Mouse (Mus musculus) C2C12 (cell line): ENCODE results near the gene Agrn. TPM values are rescaled to one million over a fixed set of nuclear protein-coding genes. Genes with fewer than 3 reads are reported as not detected.
A peak's percentile ranks its signal among the peaks of the same experiment; 100 is the strongest.

Source experiments
- H3K27me3 ChIP-seq: one replicate; pipeline ENCODE4 v1.6.1; 2011; ENCODE audit not compliant: control insufficient read depth, insufficient read depth, insufficient read length
- H3K36me3 ChIP-seq: one replicate; pipeline ENCODE4 v1.6.1; 2011; ENCODE audit not compliant: control insufficient read depth, insufficient read depth
- H3K4me3 ChIP-seq: one replicate; pipeline ENCODE4 v1.5.1; 2011; ENCODE audit warnings: mild to moderate bottlenecking, control low read depth; ENCODE audit not compliant: poor library complexity, insufficient read depth, severe bottlenecking
- H3K79me2 ChIP-seq: one replicate; pipeline ENCODE4 v1.6.1; 2011; ENCODE audit not compliant: control insufficient read depth, insufficient read depth
- H3K79me3 ChIP-seq: one replicate; pipeline ENCODE4 v1.6.1; 2011; ENCODE audit warnings: low read depth, control low read depth
- H3ac ChIP-seq: one replicate; pipeline ENCODE3; 2011; ENCODE audit warnings: low read depth; ENCODE audit not compliant: control insufficient read depth, insufficient read length
- CEBPB ChIP-seq: IDR thresholded peaks from one replicate; pipeline ENCODE4 v1.6.1; 2011; ENCODE audit warnings: low read depth, mild to moderate bottlenecking, control low read depth, moderate library complexity
- CTCF ChIP-seq: IDR thresholded peaks from one replicate; pipeline ENCODE4 v1.5.1; 2011; ENCODE audit not compliant: control insufficient read depth, insufficient read depth, insufficient read length
- FOSL1 ChIP-seq: IDR thresholded peaks from one replicate; pipeline ENCODE4 v1.8.0; 2011; ENCODE audit warnings: mild to moderate bottlenecking, low read length; ENCODE audit not compliant: poor library complexity, insufficient read depth, severe bottlenecking
- MAX ChIP-seq: IDR thresholded peaks from one replicate; pipeline ENCODE4 v1.6.1; 2011; ENCODE audit warnings: mild to moderate bottlenecking, control low read depth
- MYOD1 ChIP-seq: IDR thresholded peaks from one replicate; pipeline ENCODE4 v1.6.1; 2011; ENCODE audit warnings: low read depth; ENCODE audit not compliant: control insufficient read depth, insufficient read length
- MYOG ChIP-seq: IDR thresholded peaks from one replicate; pipeline ENCODE4 v1.6.1; 2011; ENCODE audit not compliant: control insufficient read depth, insufficient read length; ENCODE audit errors: extremely low read depth
- USF1 ChIP-seq: IDR thresholded peaks from one replicate; pipeline ENCODE4 v1.6.1; 2011; ENCODE audit warnings: low read depth, mild to moderate bottlenecking, control low read depth, moderate library complexity
- polyA plus RNA-seq: library from polyadenylated mRNA; unstranded; fragments of >200 nt; fragmentation: generic; extraction: Trizol; gene quantifications from one replicate; pipeline ENCODE4 v1.2.1, GENCODE M21; 2012; ENCODE audit warnings: missing spikeins

Agrn gene
- polyA plus RNA-seq, 1 experiment = 16.7 TPM

DNA sequence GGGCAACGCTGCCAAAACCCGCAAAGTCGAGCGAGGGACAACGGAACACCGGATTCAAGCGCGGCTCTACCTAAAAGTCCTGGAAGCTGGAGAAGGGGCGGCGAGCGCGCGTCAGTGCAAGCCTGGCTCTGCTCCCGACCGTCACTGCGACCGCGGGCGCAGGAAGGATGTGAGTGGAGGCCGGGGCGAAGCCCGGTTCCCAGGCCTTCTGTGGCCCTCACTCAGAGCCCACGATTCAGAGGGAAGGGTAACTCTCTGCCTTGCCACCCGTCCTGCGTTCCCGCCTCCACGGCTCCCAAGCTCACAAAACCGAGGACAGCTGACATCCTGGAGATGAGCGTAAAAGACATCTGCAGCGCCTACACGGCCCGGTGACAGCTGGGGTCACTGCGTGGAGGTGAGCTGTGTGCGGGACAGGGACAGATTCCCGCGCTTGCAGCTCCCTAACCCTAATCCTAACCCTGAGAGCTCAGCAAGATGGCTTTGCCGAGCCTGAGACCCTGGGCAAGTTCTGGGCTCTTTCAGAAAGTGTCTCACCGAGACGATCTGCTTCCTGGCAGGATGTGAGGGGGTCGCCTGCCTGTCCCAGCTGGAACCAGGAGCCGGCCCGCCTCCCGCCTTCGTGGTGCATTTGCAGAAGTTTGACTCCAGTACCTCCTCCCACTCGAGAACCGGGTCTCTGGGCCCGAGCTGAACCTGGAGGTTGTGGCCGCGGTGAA is 6.3 kb upstream of the Agrn start:
- peak overlapping the region; percentile 11 for H3K4me3 ChIP-seq
- peaks cover 7% of the 10 kb centered on the region for H3K27me3 ChIP-seq
- TF ChIP-seq MAX (no peak), FOSL1 (no peak), CEBPB (no peak), MYOD1 (no peak), MYOG (no peak), USF1 (no peak), CTCF (no peak)

DNA sequence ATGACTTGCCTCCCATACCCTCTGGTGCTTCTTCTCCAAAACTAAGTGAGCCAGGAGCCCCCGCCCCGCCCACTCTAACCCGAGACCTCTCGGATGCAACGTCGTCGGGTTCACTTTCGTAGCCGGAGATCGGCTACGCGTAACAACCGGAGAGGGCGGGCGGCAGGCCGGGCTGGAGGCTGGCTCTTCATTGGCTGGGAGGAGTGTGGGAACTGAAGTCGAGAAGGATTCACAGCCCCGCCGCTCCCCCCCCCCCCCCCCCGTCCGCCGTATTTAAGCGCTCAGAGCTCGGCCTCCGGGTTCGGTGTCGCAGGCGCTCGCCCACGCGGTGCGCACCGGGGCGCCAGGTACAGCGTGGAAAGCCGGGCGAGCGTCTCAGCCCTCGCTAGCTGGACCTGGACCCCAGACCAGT is 5.7 kb upstream of the Agrn start, which contains the start of gene AW011738:
Gene AW011738 (plus strand): TSS at position 304 of the 412 bp plus-strand sequence.
- Histone ChIP-seq H3K27me3 (peaks cover 7% of the 10 kb centered on the region), H3K79me2 (no peaks in the 10 kb centered on the region), H3K36me3 (no peaks in the 10 kb centered on the region), H3K79me3 (no peaks in the 10 kb centered on the region), H3K4me3 (peak within 1 kb of the TSS; percentile 11), H3ac (peak within 1 kb of the TSS; percentile 16)
- TF ChIP-seq FOSL1 (no peak), MAX (no peak), MYOG (no peak), USF1 (no peak), CTCF (no peak), MYOD1 (no peak), CEBPB (no peak)

More for the DNA sequence above, 6.3 kb upstream of the Agrn start:
- Histone ChIP-seq H3K36me3 (no peaks in the 10 kb centered on the region), H3K79me3 (no peaks in the 10 kb centered on the region), H3ac (peak overlapping the region; percentile 16), H3K79me2 (no peaks in the 10 kb centered on the region)

DNA sequence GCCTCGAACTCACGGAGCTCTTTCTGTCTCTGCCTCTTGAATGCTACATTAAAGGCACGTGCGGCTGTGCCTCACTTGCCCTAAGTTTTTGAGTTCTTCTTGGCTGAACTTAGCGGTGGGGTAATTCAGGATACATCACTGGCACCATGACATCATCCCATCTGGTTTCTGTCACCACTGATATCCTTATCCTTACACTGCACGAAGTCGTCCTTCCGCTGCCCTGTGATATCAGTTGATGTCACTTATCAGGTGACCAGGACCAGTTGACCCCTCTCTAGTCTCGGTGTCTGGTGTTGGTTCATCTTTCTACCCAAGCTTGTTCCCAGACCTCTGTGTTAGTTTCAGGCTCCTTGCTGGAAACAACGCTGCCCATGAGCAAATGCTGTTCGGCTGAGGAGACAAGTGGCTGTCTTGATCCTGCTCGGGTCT is 5.2 kb upstream of the Agrn start:
- Histone ChIP-seq H3K79me3 (no peaks in the 10 kb centered on the region), H3K27me3 (peaks cover 7% of the 10 kb centered on the region), H3K36me3 (no peaks in the 10 kb centered on the region), H3ac (no peak overlapping the region), H3K4me3 (no peak overlapping the region), H3K79me2 (no peaks in the 10 kb centered on the region)
- TF ChIP-seq CEBPB = no peak
- TF ChIP-seq MYOD1 = no peak
- no peak for TF ChIP-seq MYOG
- TF ChIP-seq USF1 = no peak
- no peak for TF ChIP-seq FOSL1
- TF ChIP-seq CTCF = no peak
- TF ChIP-seq MAX = no peak

DNA sequence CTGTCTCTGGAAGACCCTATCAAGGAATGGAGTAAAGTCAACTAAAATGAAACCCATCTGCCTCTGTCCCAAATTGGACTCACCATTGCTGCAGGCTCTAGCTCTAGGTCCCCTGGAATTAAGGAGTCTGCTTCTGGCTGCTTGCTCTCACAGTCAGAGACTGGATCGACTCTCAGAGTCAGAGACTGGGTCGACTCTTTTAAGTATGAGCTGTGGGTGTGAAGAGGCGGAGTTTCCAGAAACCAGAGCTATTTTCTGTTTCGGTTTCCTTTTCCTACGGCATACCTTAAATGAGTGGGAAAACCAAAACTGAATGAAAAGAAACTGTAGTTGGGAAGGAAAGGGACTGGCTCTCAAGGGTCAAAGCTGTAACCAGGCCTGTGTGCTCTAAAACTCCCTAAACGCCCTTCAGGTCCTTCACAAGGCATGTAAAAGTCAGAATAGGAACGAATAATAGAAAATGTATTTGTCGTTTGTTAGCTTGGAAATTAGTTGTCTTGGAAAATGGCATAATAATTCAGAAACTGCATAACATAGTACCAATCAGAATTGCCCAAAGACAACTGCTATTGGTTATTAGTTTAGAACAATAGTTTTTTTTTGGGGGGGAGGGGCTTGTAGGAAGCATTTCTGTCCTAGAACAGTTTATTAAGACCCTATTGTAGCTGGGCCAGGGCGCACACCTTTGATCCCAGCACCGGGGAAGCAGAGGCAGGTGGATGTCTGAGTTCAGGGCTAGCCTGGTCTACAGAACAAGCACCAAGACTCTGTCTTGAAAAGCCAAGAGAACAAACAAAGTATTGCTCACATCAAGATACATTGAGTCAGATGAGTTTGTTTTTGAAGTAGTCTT is 3.6 kb upstream of the Agrn start, which contains the start of gene Isg15:
Gene Isg15 (minus strand): TSS at position 196 of the 853 bp plus-strand sequence.
- no peak for TF ChIP-seq MYOG
- TF ChIP-seq MYOD1 = no peak
- Histone ChIP-seq H3ac (no peak within 1 kb of the TSS), H3K27me3 (peaks cover 7% of the 10 kb centered on the region), H3K4me3 (no peak within 1 kb of the TSS), H3K79me2 (no peaks in the 10 kb centered on the region), H3K36me3 (no peaks in the 10 kb centered on the region), H3K79me3 (no peaks in the 10 kb centered on the region)

DNA sequence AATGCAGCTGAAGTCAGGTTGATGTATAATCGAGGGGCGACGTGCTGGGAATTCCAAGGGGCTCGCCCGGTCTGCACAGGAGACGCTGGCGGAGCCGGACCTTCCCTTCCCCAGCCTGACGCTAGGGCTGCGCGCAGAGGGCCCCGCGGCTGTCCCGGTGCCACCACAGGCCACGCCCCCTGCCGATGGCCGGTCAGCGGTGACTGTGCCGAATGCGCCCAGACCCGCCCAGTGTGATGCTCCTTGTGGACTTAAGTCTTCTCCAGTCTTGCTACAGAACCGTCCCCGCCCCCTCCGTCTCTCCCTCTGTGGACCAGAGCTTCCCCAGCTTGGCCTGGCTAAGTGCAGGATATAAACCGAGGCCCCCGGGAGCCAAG is 529 bp upstream of the Agrn start:
- Histone ChIP-seq H3K36me3 (no peaks in the 10 kb centered on the region), H3K27me3 (no peaks in the 10 kb centered on the region), H3K79me3 (no peaks in the 10 kb centered on the region), H3ac (peak overlapping the region; percentile 44), H3K79me2 (no peaks in the 10 kb centered on the region), H3K4me3 (peak overlapping the region; percentile 34)
- TF ChIP-seq FOSL1 (no peak), MAX (peak; percentile 55)
